Mouse (Mus musculus): ENCODE results near the gene Ube2c.

Ube2c gene

GRCm38 (mm10) chr2:164762593-164762992 lies 7.1 kb upstream of the Ube2c start:
- no peak for DNase-seq

- DNase-seq = no peak
Observed at GRCm38 (mm10) chr2:164765841-164766240, 3.9 kb upstream of the Ube2c start.

- DNase-seq = peak; percentile 78 to 86
Observed at GRCm38 (mm10) chr2:164767812-164768540, 1.7 kb upstream of the Ube2c start.

GRCm38 (mm10) chr2:164770279-164770678 lies 581 bp downstream of the Ube2c start:
- DNase-seq = no peak

- no peak for DNase-seq
Observed at GRCm38 (mm10) chr2:164771123-164771522, 1.4 kb downstream of the Ube2c start.

- DNase-seq = no peak
Observed at GRCm38 (mm10) chr2:164773229-164773988, 3.7 kb downstream of the Ube2c start.

- no peak for DNase-seq
Observed at GRCm38 (mm10) chr2:164773989-164774364, 4.3 kb downstream of the Ube2c start.

- DNase-seq = no peak
Observed at GRCm38 (mm10) chr2:164776130-164776529, 6.4 kb downstream of the Ube2c start.

DNA sequence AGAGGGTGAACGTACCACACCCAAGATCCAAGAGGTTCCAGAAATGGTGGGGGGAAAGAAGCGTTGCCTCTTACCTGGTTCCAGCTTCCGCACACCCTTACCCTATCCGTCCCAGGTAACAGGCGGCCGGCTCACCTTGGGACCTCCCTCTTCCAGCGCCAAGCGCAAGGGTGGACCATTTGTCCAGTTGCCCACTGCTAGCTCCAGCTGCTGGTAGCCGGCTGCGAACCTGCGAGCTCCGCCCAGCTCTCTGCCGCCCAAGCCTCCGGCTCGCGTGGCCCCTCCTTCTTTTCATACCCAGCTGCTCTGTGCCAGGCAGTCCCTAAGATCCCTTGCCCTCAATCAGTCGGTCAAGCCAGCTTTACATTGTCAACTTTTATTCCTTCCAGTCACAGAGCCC lies 7.1 kb downstream of the Ube2c start:
- no peak for DNase-seq

DNA sequence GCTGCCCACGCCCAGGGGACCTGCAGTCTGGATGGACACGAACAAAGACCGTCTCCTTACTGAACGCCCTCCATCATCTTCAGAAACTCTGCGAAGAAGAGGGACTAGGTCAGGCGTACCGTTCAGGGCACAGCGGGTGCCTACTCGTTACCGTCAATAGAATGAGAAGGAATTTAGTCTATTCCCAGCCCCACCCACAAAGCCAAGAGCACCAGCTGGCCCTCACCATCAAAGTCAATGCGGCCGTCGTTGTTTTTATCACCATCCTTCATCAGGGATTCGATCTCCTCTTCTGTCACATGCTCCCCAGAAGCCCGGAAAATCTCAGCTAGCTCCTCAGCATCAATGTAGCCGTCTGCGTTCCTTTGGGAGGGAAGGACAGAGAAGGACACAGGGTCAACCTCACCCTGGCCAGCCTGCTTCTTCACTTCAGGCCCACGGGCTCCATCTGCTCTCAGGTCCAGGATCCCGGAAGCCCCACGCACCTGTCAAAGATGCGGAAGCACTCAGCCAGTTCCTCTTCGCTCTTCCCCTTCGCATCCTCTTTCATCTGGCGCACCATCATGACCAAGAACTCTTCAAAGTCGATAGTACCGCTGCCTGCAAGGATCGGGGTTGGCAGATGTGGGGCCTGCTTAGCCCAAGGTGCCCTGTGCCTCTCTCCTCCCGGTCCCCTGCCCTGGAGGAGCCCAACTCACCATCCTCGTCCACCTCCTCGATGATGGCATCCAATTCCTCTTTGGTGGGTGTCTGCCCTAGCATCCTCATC lies 7.7 kb downstream of the Ube2c start:
- no peak for DNase-seq

DNA sequence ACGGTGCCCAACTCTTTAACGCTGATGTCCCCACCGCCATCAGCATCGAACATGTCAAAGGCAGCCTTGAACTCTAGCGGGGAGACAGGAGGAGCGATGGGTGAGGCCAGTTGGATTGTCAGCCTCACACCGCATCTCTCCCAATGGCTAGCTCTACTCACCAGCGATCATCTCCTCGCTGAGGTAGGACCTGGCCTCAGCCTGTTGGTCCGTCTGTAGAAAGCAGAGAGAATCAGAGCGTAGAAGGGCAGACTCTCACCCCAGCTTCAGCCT lies 8.3 kb downstream of the Ube2c start:
- no peak for DNase-seq

GRCm38 (mm10) chr2:164778809-164779208 lies 9.1 kb downstream of the Ube2c start:
- peak; percentile 64 to 67 for DNase-seq

- DNase-seq = no peak
Observed at GRCm38 (mm10) chr2:164779481-164780086, 9.9 kb downstream of the Ube2c start, which contains the start of gene Tnnc2. Gene Tnnc2 (minus strand): TSS chr2:164779967.

- no peak for DNase-seq
Observed at GRCm38 (mm10) chr2:164781876-164782275, 12.2 kb downstream of the Ube2c start.

DNA sequence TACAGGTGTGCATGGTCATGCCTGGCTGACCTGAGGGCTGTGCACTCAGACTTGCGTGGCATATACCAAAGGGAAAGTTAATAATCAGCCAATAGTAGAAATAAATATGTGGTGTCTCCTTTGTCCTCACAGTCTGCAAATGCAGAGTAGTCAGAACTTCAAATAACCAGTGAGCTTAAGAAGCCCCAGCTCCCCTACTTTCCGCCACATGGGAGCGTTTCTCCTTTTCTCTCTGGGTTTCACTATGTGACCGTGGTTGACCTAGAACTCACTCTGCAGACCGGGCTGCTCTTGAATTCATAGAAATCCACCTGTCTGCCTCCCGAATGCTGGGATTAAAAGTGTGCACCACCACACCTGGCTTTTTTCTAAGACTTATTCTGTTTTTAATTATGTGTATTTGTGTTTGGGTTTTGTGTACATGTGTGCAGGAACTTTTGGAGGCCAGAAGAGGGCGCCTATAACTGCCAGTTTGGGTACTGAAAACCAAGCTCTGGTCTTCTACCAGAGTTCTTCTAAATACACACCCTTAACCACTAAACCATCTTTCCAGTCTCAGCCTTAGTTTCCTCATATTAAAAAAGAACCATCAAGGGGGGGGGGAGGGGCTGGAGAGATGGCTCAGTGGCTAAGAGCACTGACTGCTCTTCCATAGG lies 14.4 kb downstream of the Ube2c start:
- DNase-seq = no peak

DNA sequence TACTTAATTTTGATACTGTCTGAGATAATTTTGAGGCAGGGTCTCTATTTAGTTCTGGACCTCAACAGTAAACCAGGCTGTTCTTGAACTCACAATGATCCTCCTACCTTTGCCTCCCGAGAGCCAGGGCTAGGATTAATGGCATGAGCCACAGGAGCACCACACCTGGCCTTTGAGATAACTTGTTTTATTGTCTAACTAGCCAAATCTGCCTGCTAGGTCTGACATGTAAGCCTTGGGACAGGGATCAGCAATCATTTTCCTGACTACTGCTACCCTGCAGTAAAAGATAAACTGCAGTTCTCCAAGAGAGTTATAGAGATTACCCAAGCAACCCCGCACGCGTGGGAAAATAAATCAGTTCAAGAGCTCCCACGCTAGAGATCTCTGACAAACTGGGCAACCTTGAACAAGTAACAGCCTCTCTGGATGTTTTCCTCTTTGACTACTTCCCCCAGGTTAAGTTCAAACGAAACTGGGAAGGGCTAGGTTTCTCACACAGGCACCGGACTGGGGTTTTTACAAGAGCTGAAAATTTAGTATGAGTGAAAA lies 15.2 kb downstream of the Ube2c start:
- no peak for DNase-seq

DNA sequence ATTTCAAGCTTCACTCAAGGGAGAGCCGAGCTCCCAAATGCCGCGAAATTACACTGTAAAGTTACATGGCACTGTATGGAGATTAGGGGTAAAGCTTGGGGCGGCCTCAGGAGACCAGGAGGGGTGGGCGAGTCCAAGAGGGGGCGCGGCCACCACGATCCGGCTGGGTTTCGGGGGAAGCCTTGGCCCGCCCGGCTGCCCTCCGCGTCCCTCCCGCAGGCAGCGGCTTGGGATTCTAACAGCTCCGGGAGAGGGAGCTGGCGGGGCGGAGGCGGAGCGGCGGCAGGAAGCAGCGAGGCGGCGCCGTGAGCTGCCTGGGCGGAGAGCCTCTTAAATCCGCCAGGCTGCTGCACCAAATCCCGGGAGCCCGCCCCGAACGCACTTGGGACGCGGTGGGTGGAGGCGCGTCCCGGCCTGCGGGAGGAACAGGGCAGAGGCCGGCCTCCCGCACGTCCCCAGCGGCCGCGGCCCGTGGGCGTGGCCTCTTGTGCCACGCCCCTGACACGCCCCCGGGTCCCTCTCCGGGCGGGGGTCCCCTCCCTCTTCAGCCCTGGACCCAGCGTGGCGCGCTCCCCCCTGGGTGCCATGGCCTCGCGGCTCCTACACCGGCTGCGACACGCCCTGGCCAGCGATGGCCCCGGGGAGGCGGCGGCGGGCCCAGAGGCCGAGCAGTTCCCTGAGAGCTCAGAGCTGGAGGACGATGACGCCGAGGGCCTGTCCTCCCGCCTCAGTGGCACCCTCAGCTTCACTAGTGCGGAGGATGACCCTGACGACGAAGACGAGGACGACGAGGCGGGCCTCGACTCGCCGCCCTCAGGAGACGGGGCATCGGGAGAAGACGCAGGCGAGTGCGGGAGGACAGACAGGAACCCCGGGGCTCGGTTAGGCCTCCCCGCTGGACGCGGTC lies 16.0 kb downstream of the Ube2c start, which contains the start of gene Snx21:
Gene Snx21, plus strand, starts transcription at position 343 of the 907 bp plus-strand sequence.
- peak; percentile 88 to 91 for DNase-seq

DNA sequence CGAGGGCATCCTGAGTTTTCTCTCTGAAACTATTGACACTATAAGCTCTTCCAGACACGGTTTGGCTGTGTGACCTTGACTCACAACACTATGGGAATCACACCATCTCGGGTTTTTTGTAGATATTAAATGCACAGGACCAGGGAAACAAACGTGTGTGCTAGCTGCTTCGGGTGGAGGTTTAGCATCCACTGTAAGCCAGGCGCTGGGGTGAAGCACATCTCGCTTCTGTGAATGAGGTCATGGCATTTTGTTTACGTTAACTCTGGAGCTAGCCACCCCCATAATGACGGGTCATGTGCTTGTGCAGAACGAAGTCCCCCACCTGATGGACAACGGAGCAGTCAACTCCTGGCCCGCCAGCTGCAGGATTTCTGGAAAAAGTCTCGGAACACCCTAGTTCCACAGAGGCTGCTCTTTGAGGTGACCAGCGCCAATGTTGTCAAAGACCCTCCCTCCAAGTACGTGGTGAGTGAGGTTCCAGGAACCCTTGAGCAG lies 16.7 kb downstream of the Ube2c start:
- no peak for DNase-seq

DNA sequence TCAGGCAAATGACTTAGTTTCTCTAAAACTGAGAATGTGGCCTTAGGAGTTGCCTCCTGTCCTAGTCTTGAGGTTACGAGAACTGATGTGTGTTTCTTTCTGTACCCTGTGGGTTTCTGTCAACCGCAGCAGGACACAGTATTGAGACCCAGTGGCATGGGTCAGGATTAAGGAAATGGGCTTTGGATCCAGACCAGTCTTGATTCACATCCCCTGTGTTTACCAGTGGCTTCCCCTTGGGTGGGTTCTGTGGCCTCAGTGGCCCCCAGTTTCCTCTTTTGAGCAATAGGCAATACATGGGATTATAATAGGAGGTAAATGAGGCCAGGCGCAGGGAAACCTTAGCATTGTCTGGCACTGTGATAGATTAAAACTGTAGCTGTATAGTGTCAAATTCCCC lies 17.3 kb downstream of the Ube2c start:
- no peak for DNase-seq

GRCm38 (mm10) chr2:164787779-164788178 lies 18.1 kb downstream of the Ube2c start:
- DNase-seq = no peak

DNA sequence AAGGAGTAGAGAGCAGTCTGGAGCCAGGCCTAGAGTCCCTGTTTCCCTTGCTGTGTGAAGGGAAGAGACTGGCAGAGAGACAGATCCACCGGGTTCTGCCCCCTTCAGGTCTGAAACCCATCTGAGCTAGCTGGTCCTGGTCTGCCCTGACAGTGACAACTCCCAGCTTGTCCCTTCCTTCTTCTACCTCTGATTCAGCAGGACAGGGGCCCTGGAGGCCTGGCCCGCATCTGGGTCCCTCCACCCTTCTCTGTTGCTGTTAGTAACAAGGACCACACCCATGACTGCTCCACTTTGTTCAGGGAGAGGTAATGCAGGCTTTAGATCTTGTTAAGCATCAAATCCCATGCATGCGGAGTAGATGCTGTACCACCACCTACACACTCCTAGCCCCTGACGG lies 18.7 kb downstream of the Ube2c start:
- DNase-seq = no peak
